Mouse (Mus musculus) 416B (cell line): Measurements from ENCODE around the gene Zscan2.

Experiments used
- DNase-seq: peaks from one replicate; pipeline ENCODE4 v3.0.0; 2011; ENCODE audit warnings: low read depth

The Zscan2 gene

DNA sequence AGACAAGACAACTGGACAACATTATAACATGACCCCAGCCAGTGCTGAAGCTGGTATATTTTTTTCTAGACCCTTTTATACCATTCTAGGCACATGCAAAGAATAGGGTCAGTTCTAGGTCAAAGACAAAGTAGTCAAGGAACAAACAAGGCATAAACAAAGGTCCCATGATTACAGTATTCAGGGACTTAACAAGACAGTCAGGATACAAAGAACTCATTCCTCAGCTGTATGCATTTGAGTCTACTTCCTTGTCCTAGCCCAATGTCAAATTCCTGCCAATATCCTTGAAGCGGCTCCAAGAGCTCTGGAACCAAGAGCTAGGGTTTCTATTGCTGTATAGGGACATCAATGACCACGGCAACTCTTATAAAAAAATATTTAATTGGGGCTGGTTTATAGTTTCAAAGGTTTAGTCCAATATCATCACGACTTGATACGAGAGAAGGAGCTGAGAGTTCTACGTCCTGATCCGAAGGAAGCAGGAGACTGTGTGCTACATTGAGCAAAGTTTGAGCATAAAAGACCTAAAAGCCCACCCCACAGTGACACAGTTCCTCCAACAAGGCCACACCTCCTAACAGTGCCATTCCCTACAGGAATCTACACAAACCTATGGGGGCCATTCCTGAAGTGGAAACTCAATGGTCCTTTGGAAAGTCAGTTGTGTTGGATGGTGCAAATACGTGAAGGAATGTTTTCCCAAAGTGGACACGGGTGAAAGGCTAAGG is 16.6 kb upstream of the Zscan2 start:
- DNase-seq, result no peak

DNA sequence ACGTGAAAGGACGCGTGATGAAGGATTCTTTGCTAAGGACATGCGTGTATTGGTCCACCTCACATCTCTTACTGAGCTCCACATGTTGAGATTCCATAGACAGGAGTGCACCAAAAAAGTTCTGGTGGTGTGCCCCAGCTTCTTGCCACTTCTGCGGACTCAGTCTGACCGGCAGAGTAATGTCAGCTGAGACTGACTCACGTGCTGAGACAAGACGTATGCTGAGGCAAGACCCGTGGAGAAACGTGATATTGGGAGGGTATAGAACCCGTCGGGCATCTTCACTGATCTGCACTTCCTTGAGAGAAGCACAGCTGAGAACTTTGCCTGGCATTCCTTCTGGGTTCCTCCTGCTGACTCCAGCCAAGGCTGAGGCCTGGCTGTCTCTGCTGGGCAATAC is 16.0 kb upstream of the Zscan2 start:
- DNase-seq, result no peak

DNA sequence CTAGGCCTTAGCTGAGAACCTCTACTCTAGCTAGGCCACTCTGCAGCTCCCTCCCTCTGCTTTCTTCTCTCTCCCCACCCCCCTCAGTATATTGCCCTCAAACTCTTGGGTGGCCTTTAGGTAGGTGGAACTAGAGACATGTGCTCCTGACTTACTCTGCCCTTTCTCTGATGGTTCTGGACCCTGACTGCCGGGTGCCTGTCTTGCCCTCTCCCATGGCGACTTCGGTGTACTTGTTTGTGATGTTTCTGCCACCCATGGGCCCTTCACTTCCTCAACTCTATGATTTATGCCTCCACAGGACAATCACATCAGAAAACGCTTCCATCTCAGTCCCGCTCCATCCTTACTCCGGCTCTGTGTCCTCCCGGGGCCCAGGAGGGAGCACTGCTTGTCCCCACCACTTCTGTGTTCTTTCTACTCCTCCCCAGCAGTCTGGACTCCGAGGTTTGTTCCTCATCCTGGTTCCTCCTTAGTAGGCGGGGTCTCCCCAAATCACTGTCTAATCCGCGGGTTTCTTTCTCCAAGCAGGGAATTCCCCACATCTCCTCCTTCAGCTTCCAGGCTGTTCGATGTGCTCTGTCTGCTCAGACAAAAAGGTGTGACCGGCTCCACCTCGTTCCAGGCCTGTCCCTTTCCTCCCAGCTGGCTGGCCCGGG is 15.0 kb upstream of the Zscan2 start:
- no peak for DNase-seq

DNA sequence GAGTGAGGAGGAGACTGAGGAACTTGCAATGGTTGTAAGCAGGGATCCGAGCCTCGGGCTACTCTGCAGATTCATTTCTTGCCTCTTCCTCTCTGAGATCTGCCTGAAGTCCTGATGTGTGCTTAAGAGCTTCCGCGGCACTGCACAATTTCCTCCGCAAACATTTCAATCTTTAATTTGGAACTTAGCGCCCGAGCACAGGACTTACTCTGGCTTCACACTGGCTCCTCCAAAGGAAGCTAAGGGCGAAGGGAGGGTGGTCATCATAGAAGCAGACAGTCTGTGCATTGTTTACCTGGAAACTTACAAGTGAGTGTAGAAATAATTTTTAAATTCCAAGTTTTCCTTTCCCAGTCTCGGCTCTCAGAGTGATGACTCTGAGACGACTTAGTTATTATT is 14.4 kb upstream of the Zscan2 start:
- DNase-seq, result no peak

DNA sequence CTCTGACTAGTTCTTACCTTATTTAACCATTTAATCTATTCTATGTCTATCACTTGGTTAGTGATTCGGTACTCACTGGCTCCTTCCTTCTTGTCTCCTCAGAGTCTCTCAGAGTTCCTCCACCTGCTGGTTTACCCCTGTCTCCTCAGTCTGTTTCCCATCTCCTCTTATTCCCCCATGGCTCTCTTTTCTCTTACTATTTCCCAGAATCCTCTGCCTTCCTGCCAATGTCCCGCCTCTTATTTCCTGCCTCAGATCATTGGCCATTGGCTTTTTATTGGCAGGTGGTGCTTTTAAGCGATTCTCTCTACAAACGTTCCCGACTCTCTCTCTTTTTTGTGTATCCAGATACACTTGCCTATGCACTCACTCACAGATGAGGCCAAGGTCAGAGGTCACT is 14.0 kb upstream of the Zscan2 start:
- peak; percentile 55 for DNase-seq

DNA sequence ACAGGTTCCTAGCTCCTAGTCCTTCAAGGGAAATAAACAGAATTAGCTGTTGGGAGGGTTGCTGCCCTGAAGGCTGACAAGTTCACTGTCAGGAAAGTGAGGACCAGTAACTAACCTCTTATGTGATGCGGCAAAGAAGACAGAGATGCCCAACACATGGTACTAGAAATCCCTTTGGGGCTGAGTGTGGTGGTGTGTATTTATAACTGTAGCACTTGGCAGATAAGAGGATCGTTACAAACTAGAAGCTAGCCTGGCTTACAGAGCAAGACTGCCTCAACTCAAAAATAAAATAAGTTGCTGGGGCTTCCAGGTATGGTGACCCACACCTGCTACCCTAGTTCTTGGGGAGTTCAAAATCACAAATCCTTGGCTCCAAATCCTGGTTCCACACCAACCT is 11.5 kb upstream of the Zscan2 start:
- DNase-seq, result no peak

DNA sequence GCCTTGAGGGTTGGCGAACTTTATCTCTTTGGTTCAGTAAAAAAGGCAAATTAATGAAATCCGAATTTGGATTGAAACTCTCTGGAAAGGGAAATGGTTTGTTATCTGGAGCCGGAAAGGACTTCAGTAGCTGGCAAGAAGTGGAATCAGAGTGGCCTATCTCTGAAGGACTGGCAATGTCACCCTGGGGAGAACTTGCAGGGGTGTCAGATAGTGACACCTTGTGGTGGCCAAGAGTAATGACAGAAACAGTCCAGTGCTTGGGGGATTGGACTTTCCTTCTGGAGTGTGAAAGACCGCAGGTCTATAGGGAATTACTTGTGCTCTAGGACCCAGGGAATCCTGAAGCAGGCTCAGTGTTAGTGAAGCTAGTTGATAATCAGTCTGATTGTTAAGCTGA is 11.0 kb upstream of the Zscan2 start:
- peak; percentile 88 for DNase-seq

DNA sequence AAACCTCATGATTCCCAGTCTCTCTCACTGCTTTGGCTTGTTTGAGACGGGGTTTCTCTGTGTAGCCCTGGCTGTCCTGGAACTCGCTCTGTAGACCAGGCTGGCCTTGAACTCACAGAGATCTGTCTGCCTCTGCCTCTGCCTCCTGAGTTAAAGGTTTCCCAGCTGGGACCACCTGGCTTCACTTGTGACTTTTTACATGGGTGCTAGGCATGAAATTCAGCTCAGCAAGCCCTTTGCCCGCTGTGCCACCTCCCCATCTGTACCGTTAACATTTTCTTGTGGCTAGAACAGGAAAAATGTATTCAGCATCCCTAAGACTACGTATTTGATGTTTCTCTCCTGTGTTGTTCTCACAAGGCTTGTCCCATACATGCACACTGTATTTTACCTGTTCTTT is 10.2 kb upstream of the Zscan2 start:
- no peak for DNase-seq

DNA sequence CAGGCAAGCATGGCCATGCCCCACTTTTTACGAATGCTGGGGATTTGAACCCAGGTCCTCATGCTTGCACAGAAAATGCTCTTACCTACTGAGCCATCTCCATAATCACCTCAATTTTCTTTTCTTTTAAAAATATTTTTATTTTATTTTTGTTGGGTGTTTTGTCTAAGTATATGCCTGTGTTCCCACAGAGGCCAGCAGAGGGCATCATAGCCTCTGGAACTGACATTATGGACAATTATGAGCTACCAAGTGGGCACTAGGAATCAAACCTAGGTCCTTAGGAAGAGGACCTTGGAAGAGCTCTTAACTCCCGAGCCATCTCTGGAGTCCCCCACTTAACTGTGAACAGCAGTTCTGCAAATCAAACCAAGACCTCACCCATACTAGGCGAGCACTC is 7.5 kb upstream of the Zscan2 start:
- no peak for DNase-seq

DNA sequence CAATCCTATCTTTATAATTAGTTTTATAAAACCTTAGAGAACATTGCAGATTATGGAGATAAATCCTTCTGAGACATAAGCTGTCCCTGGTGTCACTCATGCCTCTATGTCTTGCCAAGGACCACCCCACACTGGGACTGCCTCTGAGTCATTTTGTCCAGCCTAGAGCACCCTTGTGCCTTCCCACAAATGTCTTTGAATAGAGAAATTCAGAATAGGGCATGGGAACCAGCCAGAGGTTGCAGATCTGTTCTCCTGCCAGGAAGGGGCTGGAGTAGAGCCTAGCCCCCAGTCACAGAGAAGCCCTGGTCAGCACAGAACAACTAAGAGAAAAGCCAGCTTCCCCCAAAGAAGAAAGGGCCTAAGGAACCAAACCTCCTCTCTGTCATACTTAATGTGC is 5.4 kb upstream of the Zscan2 start:
- DNase-seq, result peak; percentile 43

DNA sequence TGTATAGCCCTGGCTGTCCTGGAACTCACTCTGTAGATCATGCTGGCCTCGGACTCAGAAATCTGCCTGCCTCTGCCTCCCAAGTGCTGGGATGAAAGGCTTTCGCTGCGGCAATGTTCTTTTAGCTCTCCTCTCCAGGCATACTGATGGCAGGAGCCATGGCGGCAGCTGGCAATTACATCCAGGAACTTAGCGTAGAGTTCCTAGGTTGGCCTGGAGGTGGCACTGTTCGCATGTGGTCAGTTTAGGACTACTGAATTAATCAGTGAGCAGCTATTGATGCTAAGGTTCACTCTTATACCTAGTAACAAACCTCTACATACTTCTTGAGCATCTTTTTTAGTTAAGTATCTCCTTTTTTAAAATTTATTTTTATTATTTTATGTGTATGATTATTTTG is 3.5 kb upstream of the Zscan2 start:
- DNase-seq, result peak; percentile 88

DNA sequence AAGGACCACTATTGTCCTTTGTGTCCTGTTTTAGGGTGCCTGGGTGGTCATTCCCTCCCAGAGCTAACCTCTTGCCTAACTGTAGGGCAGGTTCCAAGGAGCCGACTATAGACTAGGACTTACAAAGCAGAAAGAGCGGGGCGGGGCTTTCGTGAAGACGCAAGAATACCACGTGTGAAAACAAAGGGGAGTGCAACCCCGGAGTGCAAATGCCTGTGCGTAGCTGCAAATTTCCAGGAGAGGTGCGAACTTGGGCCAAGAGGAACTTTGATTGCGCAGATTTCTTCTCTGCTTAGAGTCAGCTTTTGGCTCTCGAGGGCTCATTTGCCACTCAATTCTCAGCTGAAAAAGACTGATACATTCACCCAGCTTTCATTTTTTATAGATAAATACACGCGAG is 493 bp upstream of the Zscan2 start:
- DNase-seq, result peak; percentile 91

DNA sequence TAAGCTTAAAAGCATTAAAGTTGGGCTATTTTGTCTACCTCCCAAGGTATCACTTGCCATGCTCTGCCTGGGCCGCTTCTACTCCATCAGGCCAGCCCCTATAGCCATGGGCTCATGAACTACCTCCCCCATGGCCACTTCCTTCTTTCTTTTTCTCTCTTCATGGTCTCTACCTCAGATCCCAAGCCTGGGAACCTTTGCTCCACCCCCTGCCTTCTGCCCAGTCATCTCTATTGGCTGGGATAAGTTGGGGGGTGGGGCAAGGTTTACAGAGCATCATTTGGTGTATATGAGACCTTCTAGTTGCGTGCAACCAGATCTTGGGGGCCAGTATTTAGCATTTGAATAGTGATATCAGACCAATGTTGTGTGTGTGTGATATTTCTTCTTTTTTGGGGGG is 1.8 kb downstream of the Zscan2 start:
- DNase-seq, result peak; percentile 58

DNA sequence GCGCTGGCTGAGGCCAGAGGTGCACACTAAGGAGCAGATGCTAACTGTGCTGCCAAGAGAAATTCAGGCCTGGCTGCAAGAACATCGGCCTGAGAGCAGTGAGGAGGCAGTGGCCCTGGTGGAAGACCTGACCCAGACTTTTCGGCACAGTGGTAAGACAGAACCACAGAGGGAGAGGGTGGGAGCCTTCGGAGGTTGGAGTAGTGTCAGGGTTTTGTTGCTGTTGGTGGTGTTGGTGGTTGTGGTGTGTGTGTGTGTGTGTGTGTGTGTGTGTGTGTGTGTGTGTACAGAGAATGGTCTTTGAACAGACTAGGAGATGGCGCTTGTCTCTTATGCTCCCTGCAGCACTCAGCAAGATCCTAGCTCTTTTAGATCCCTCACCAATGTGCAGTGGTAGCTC is 2.8 kb downstream of the Zscan2 start:
- no peak for DNase-seq

DNA sequence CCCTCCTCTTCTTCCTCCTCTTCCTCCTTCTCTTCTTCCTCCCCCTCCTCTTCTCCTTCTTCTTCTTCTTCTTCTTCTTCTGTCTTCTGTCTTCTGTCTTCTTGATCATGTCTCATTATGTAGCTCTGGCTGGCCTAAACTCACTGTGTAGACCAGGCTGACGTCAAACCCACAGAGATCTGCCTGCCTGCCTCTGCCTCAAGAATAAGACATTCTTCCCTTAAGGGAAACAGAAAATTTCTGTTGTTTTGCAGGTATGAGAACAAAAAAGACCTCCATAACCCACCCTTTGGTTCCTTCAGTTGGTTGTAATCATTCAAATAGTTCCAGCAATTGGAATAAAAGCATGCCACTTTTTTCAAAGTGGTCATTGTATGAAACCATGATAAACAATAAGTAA is 3.4 kb downstream of the Zscan2 start:
- DNase-seq, result no peak

DNA sequence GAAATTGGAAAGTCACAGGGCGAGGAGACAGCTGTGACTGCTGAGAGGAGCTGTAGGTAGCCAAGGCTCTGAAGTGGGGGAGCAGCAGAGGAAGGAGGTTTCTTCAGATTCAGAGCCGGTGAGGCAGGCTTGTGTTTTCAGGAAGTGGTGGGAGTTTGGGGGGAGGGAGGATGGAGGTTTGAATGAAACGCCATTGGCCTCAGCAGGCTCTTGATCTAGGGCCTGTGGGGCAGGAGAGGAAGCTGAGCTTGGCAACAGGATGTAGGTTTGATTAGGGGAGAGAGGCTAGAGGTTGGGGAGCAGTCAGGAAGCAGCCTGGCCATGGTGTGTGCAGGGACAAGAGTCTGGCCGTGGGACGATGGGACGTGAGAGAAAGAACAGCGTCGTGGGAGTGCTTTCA is 4.1 kb downstream of the Zscan2 start:
- peak; percentile 95 for DNase-seq

DNA sequence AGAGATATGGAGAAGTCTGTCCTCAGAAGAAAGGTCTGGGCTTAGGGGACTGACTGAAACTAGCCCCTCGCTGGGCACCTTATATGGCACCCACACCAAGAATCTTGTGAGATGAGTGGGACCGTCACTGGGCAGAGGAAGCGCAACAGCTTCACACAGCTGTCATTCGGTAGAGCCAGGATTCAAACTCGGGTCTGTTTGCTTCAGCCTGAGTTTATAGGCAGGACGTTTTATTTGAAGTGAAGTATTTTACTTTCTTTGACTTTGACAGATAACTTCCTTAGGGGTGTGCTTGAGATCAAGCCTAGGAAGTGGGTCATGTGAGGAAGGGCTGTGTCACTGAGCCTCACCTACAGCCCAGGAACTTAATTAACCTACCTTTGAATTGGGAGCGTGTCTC is 4.8 kb downstream of the Zscan2 start:
- DNase-seq, result no peak

DNA sequence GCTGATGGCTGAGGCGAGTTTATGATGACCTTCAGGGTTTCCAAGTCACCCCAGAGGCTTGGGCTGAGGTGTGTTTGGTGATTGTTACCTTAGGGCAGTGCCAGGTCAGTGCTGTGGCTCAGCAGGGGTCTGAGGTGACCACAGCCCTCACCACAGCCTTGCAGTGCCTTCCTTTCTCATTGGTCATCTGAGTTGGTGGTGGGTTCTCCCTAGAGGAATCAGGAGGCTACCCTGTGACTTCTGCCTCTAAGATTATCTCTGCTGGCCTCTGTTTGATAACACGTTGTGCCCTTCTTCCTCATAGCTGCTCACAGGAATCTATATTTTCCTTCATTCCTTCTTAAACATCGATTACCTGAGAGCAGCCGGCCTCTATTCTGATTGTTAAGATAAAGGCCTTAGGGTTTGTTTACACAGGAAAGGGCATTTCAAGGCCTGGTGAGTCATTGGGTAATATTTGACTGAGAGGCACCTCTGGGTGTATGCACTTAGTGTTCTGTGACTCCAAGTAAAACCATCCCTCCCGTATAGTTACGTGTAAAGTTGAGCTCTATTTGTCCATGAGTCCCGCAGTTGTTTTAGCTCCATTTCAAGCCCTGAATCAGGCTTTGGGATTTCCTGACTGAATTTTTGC is 5.9 kb downstream of the Zscan2 start:
- peak; percentile 79 for DNase-seq

DNA sequence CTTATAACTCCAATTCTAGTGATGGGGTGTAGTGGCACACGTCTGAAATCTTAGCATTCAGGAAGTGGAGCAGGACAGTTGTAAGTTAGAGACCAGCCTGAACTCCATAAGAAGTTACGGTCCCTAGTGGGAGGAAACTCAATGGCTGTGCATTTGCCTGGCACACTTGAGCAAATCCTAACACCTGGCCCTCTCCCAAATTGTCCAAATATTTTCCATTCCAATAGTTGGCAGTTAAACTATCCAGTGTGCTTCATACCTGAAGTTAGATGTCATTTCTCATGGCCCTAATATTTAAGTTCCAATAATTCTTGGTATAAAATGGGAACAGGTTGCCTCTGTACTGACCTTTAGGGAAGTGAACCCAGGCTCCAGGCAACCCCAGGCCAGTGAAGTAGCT is 8.0 kb downstream of the Zscan2 start:
- DNase-seq, result no peak

DNA sequence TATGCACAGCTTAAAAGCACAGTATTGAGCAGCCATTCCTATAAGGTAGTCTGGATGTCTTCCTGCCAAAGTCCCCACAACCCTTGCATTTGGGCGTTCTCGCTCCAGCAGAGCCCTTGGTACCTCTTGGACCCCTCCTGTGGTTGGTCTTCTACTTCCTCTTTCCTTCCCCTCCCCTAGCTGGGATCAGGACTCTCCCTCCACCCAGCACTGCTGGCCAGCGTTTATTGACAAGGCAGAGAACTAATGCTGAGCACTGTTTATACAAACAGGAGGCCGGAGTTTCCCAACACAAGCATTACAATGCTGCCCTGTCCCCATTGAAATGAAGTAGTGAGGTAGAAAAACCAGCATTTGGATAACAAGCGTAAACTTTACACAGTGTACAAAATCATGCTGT is 12.3 kb downstream of the Zscan2 start:
- no peak for DNase-seq

DNA sequence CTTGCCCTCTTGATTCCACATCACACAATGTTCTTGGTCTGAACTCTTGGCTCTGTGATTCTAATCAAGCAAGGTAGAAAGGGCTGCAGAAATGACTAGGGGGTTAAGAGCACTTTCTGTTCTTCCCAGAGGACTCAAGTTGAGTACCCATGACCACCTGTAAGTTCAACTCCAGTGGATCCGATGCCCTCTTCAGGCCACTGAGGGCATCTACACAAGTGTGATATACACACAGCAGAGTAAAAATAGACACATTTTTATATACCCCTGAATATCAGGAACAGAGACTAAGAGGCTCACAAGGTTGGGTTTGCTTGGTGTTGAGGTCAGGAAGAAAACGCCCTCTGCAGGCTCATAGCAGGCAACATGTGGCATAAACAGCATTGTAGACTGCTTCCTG is 12.9 kb downstream of the Zscan2 start:
- DNase-seq, result no peak

DNA sequence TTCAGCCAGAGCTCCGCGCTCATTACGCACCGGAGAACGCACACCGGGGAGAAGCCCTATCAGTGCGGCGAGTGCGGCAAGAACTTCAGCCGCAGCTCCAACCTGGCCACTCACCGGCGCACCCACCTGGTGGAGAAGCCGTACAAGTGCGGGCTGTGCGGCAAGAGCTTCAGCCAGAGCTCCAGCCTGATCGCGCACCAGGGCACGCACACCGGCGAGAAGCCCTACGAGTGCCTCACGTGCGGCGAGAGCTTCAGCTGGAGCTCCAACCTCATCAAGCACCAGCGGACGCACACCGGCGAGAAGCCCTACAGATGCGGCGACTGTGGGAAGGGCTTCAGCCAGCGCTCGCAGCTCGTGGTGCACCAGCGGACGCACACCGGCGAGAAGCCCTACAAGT is 15.0 kb downstream of the Zscan2 start:
- DNase-seq, result no peak

DNA sequence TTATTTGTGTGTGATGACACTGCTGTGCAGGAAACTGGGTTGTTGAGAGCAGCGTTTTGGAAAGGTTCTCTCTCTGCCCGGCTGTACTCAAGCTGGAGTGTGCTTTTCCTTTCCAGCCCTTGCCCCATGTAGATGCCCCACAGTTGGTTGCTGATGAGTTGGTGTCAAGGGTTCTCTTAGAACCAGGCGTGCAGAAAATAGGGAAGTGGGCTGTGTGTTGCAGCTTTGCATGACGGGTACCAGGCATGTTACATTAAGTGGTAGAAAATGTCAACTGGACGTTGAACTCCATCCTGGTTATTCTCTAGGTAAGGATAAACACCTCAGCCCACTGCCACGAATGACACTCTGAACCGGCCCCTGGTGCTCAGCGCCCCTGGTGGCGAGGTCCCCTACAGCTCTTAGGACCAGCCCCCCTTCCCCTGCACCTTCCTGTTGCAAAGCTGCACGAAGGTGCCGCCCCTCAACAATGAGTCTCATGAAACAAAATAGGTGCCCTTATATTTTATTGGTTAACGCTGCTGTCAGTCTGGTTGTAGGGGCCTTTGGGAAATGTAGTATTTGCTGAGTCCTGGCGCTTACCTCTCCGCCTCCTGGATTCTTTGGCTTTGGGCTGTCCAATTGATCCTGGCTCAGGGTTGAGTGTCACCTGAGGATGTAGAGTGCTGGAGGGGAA is 22.2 kb downstream of the Zscan2 start:
- peak; percentile 93 for DNase-seq
